Mouse (Mus musculus) lung, postnatal 0 days (tissue): ENCODE data around the gene Gdf11. TPM values are rescaled to one million over a fixed set of nuclear protein-coding genes. Genes with fewer than 3 reads are reported as not detected.

Experiments used
- ATAC-seq: fragments of 200-750 bp; cut with Nextera tagmentation; 2 replicates; pipeline ENCODE4 v1.8.0; 2017; ENCODE audit warnings: moderate library complexity
- DNase-seq: peaks from one replicate; pipeline ENCODE4 v3.0.0-alpha.2; 2016; ENCODE audit warnings: low spot score
- H3K27ac ChIP-seq: fragments of 300-500 bp; sonication (generic); 2 replicates; pipeline ENCODE4 v1.5.1; 2014; ENCODE audit warnings: antibody characterized with exemption, mild to moderate bottlenecking, low read length, mixed read lengths
- H3K27me3 ChIP-seq: fragments of 300-500 bp; sonication (generic); replicated peaks from 2 replicates; pipeline ENCODE4 v1.6.1; 2014; ENCODE audit warnings: low read length, mixed read lengths; ENCODE audit not compliant: insufficient read depth
- H3K36me3 ChIP-seq: fragments of 300-500 bp; sonication (generic); 2 replicates; pipeline ENCODE4 v1.6.1; 2014; ENCODE audit warnings: low read length, mixed read lengths; ENCODE audit not compliant: insufficient read depth
- H3K4me1 ChIP-seq: fragments of 300-500 bp; sonication (generic); 2 replicates; pipeline ENCODE4 v1.6.1; 2014; ENCODE audit warnings: antibody characterized with exemption, low read depth, low read length, mixed read lengths; ENCODE audit not compliant: insufficient read depth
- H3K4me2 ChIP-seq: fragments of 300-500 bp; sonication (generic); replicated peaks from 2 replicates; pipeline ENCODE4 v1.6.1; 2014; ENCODE audit warnings: low read depth, mild to moderate bottlenecking, low read length, moderate library complexity, mixed read lengths
- H3K4me3 ChIP-seq: fragments of 300-500 bp; sonication (generic); 2 replicates; pipeline ENCODE4 v1.5.1; 2014; ENCODE audit warnings: low read depth, low read length
- H3K9ac ChIP-seq: fragments of 300-500 bp; sonication (generic); replicated peaks from 2 replicates; pipeline ENCODE4 v1.6.1; 2014; ENCODE audit warnings: low read depth, mild to moderate bottlenecking
- H3K9me3 ChIP-seq: fragments of 300-500 bp; sonication (generic); 2 replicates; pipeline ENCODE4 v1.6.1; 2016; ENCODE audit warnings: low read length, mixed read lengths
- CTCF ChIP-seq: IDR thresholded peaks from 2 replicates; pipeline ENCODE4 v1.5.1; 2016; ENCODE audit warnings: antibody characterized with exemption, mild to moderate bottlenecking
- EP300 ChIP-seq: IDR thresholded peaks from 2 replicates; pipeline ENCODE4 v1.6.1; 2016; ENCODE audit warnings: antibody characterized with exemption, mild to moderate bottlenecking, control low read depth
- WGBS: fragments of 180-500 bp; shearing (Covaris S2); extraction: QIAGEN DNeasy Blood & Tissue Kit; methylation state at CpG from one replicate; pipeline ENCODE4 v1.1.7; 2014; 5-methylcytosine and 5-hydroxymethylcytosine counted together
- polyA plus RNA-seq: library from polyadenylated mRNA; unstranded; fragments of >200 nt; fragmentation: Nextera tagmentation; extraction: Ambion mirVana; gene quantifications from 2 replicates; pipeline ENCODE4 v1.2.1, GENCODE M21; 2015

The Gdf11 gene
- polyA plus RNA-seq, 1 experiment from 2014 or later = 1.6 TPM

- no peaks in the 10 kb centered on the region for H3K9me3 ChIP-seq
- no peak for DNase-seq
- H3K4me1 ChIP-seq = peaks cover 7% of the 10 kb centered on the region; the same call in 1 of the 2 replicates
- no peak for TF ChIP-seq EP300
- TF ChIP-seq CTCF = no peak
- 74% methylated on average over 8 of the region's 8 CpGs for WGBS
- no peak overlapping the region for H3K27ac ChIP-seq
- no peaks in the 10 kb centered on the region for H3K36me3 ChIP-seq
- peak; percentile 21; the same call in 1 of the 2 replicates for ATAC-seq
- no peak overlapping the region for H3K9ac ChIP-seq
- H3K4me3 ChIP-seq = no peak overlapping the region
- peaks cover 9% of the 10 kb centered on the region for H3K27me3 ChIP-seq
- H3K4me2 ChIP-seq = peak overlapping the region; percentile 25
Measured at GRCm38 (mm10) chr10:128935826-128936440, 44.4 kb upstream of the Gdf11 start.

GRCm38 (mm10) chr10:128934997-128935787 lies 43.7 kb upstream of the Gdf11 start:
- Histone ChIP-seq H3K4me2 (peak overlapping the region; percentile 57), H3K27ac (no peak overlapping the region), H3K4me3 (no peak overlapping the region), H3K36me3 (no peaks in the 10 kb centered on the region), H3K9me3 (no peaks in the 10 kb centered on the region), H3K4me1 (peaks cover 7% of the 10 kb centered on the region; the same call in 1 of the 2 replicates), H3K9ac (no peak overlapping the region), H3K27me3 (peaks cover 9% of the 10 kb centered on the region)
- 61% methylated on average over 7 of the region's 7 CpGs for WGBS
- no peak for ATAC-seq
- DNase-seq = no peak
- TF ChIP-seq CTCF = 0 out of 2 replicates have a peak, but pooled peaks have one; percentile 10
- no peak for TF ChIP-seq EP300

GRCm38 (mm10) chr10:128933976-128934721 lies 42.6 kb upstream of the Gdf11 start:
- WGBS = 5% methylated on average over 20 of the region's 21 CpGs
- ATAC-seq = no peak
- Histone ChIP-seq H3K4me3 (peak overlapping the region; percentile 37), H3K9me3 (no peaks in the 10 kb centered on the region), H3K4me2 (peak overlapping the region; percentile 57), H3K27me3 (peaks cover 9% of the 10 kb centered on the region), H3K4me1 (peaks cover 9% of the 10 kb centered on the region; the same call in 1 of the 2 replicates), H3K36me3 (no peaks in the 10 kb centered on the region), H3K27ac (no peak overlapping the region), H3K9ac (no peak overlapping the region; the same call in 1 of the 2 replicates)
- DNase-seq = no peak
- TF ChIP-seq CTCF (no peak), EP300 (no peak)

GRCm38 (mm10) chr10:128933574-128933973 lies 42.1 kb upstream of the Gdf11 start, which contains the start of gene Itga7:
TSS of gene Itga7 (plus strand) at chr10:128933818.
- Histone ChIP-seq H3K36me3 (no peaks in the 10 kb centered on the region), H3K27ac (no peak within 1 kb of the TSS), H3K27me3 (peaks cover 9% of the 10 kb centered on the region), H3K4me2 (peak within 1 kb of the TSS; percentile 57), H3K4me3 (peak within 1 kb of the TSS; percentile 37), H3K4me1 (peaks cover 12% of the 10 kb centered on the region; the same call in 1 of the 2 replicates), H3K9ac (no peak within 1 kb of the TSS; the same call in 1 of the 2 replicates), H3K9me3 (no peaks in the 10 kb centered on the region)
- WGBS = 0% methylated on average over 18 of the region's 26 CpGs
- TF ChIP-seq EP300 = no peak
- TF ChIP-seq CTCF = no peak
- ATAC-seq (peak; percentile 37), DNase-seq (peak; percentile 61)

GRCm38 (mm10) chr10:128931441-128931840 lies 39.9 kb upstream of the Gdf11 start:
- peaks cover 9% of the 10 kb centered on the region for H3K27me3 ChIP-seq
- H3K9ac ChIP-seq = no peak overlapping the region
- DNase-seq = no peak
- no peak overlapping the region for H3K27ac ChIP-seq
- TF ChIP-seq EP300 (no peak), CTCF (no peak)
- no peak overlapping the region for H3K4me3 ChIP-seq
- 37% methylated on average over 2 of the region's 2 CpGs for WGBS
- H3K9me3 ChIP-seq = no peaks in the 10 kb centered on the region
- no peaks in the 10 kb centered on the region for H3K36me3 ChIP-seq
- ATAC-seq = no peak
- H3K4me2 ChIP-seq = no peak overlapping the region
- peaks cover 12% of the 10 kb centered on the region; the same call in 1 of the 2 replicates for H3K4me1 ChIP-seq
